Mouse (Mus musculus) olfactory bulb, adult 2 months (tissue): ENCODE results near the gene Srp72. TPM values are rescaled to one million over a fixed set of nuclear protein-coding genes. Genes with fewer than 3 reads are reported as not detected.

ENCODE experiments used
- H3K27ac ChIP-seq: fragments of 200-500 bp; 2 replicates; pipeline ENCODE4 v1.5.1; 2012; ENCODE audit warnings: low read depth, low read length; ENCODE audit not compliant: insufficient read depth
- H3K4me1 ChIP-seq: fragments of 200-500 bp; 2 replicates; pipeline ENCODE4 v1.6.1; 2012; ENCODE audit warnings: low read length; ENCODE audit not compliant: control insufficient read depth, insufficient read depth
- H3K4me3 ChIP-seq: fragments of 200-500 bp; 2 replicates; pipeline ENCODE4 v1.5.1; 2012; ENCODE audit warnings: mild to moderate bottlenecking, low read depth, low read length, moderate library complexity; ENCODE audit not compliant: insufficient read depth
- CTCF ChIP-seq: fragments of 200-500 bp; IDR thresholded peaks from 2 replicates; pipeline ENCODE4 v1.5.1; 2012; ENCODE audit warnings: low read depth, mild to moderate bottlenecking, low read length, moderate library complexity; ENCODE audit not compliant: insufficient read depth
- POLR2A ChIP-seq: fragments of 200-500 bp; IDR thresholded peaks from 2 replicates; pipeline ENCODE4 v1.6.1; 2012; ENCODE audit warnings: mild to moderate bottlenecking, low read depth, low read length, moderate library complexity; ENCODE audit not compliant: insufficient read depth
- WGBS: fragments of 180-500 bp; shearing (Covaris S2); methylation state at CpG from one replicate; pipeline ENCODE4 v1.1.7; 2018; 5-methylcytosine and 5-hydroxymethylcytosine counted together
- polyA plus RNA-seq: library from polyadenylated mRNA; stranded (reverse); fragments of >200 nt; gene quantifications from 2 replicates; pipeline ENCODE4 v1.2.4, GENCODE M21; 2012; ENCODE audit warnings: low replicate concordance; ENCODE audit not compliant: missing spikeins, insufficient read depth, insufficient read length

The Srp72 gene
- not detected in 2 replicates for polyA plus RNA-seq

GRCm38 (mm10) chr5:76974554-76975285 lies at the start of gene Srp72:
Gene Srp72, plus strand, starts transcription at chr5:76974683.
- TF ChIP-seq POLR2A (no peak; the same call in 1 of the 2 replicates), CTCF (no peak)
- H3K27ac ChIP-seq = peak within 1 kb of the TSS; percentile 76
- H3K4me1 ChIP-seq = no peaks in the 10 kb centered on the region
- WGBS = under 1% methylated on average over 60 of the region's 60 CpGs
- H3K4me3 ChIP-seq = peak within 1 kb of the TSS; percentile 95

- Histone ChIP-seq H3K27ac (peak overlapping the region; percentile 77), H3K4me3 (peak overlapping the region; percentile 44), H3K4me1 (peaks cover 8% of the 10 kb centered on the region; the same call in 1 of the 2 replicates)
- TF ChIP-seq CTCF (no peak), POLR2A (no peak)
- WGBS = 42% methylated on average over 16 of the region's 16 CpGs
Observed at GRCm38 (mm10) chr5:76928124-76928832, 46.2 kb upstream of the Srp72 start.

GRCm38 (mm10) chr5:76929180-76929877 lies 45.2 kb upstream of the Srp72 start:
- no peak for TF ChIP-seq CTCF
- no peak for TF ChIP-seq POLR2A
- WGBS = 77% methylated on average over 7 of the region's 7 CpGs
- Histone ChIP-seq H3K4me3 (no peak overlapping the region), H3K4me1 (peaks cover 5% of the 10 kb centered on the region; the same call in 1 of the 2 replicates), H3K27ac (no peak overlapping the region)

- H3K4me3 ChIP-seq = no peak overlapping the region
- no peak overlapping the region for H3K27ac ChIP-seq
- 97% methylated on average over 8 of the region's 8 CpGs for WGBS
- no peaks in the 10 kb centered on the region for H3K4me1 ChIP-seq
- TF ChIP-seq POLR2A (no peak), CTCF (no peak)
Observed at GRCm38 (mm10) chr5:76939717-76940116, 34.8 kb upstream of the Srp72 start.

GRCm38 (mm10) chr5:76941975-76942374 lies 32.5 kb upstream of the Srp72 start:
- no peak overlapping the region for H3K27ac ChIP-seq
- 93% methylated on average over 4 of the region's 4 CpGs for WGBS
- no peaks in the 10 kb centered on the region for H3K4me1 ChIP-seq
- H3K4me3 ChIP-seq = no peak overlapping the region
- TF ChIP-seq POLR2A (no peak), CTCF (no peak)

- Histone ChIP-seq H3K27ac (no peak overlapping the region), H3K4me1 (peaks cover 2% of the 10 kb centered on the region; the same call in 1 of the 2 replicates), H3K4me3 (no peak overlapping the region)
- TF ChIP-seq POLR2A = no peak
- no peak for TF ChIP-seq CTCF
- WGBS = 83% methylated on average over 4 of the region's 4 CpGs
Observed at GRCm38 (mm10) chr5:76942505-76942904, 32.0 kb upstream of the Srp72 start.

GRCm38 (mm10) chr5:76944965-76945677 lies 29.4 kb upstream of the Srp72 start:
- TF ChIP-seq CTCF (no peak), POLR2A (no peak)
- Histone ChIP-seq H3K4me1 (peaks cover 8% of the 10 kb centered on the region; the same call in 1 of the 2 replicates), H3K4me3 (no peak overlapping the region), H3K27ac (no peak overlapping the region)
- WGBS = 81% methylated on average over 6 of the region's 6 CpGs

- no peak for TF ChIP-seq POLR2A
Observed at GRCm38 (mm10) chr5:76945678-76946033, 28.8 kb upstream of the Srp72 start.

GRCm38 (mm10) chr5:76947142-76947541 lies 27.3 kb upstream of the Srp72 start:
- 81% methylated on average over 4 of the region's 4 CpGs for WGBS
- no peak for TF ChIP-seq CTCF
- no peak for TF ChIP-seq POLR2A
- Histone ChIP-seq H3K27ac (no peak overlapping the region), H3K4me3 (no peak overlapping the region), H3K4me1 (peaks cover 8% of the 10 kb centered on the region; the same call in 1 of the 2 replicates)

More at GRCm38 (mm10) chr5:76945678-76946033, 28.8 kb upstream of the Srp72 start:
- Histone ChIP-seq H3K4me3 (no peak overlapping the region), H3K4me1 (peaks cover 8% of the 10 kb centered on the region; the same call in 1 of the 2 replicates), H3K27ac (no peak overlapping the region)
- WGBS = 77% methylated on average over 2 of the region's 2 CpGs
